Mouse (Mus musculus): ENCODE measurements at regions not wholly inside any gene's neighbourhood (a gene's known extent, or its start where the extent isn't known, plus 50 kb on each side); places are given as distances from the start of the nearest gene placed in this dataset.

DNA sequence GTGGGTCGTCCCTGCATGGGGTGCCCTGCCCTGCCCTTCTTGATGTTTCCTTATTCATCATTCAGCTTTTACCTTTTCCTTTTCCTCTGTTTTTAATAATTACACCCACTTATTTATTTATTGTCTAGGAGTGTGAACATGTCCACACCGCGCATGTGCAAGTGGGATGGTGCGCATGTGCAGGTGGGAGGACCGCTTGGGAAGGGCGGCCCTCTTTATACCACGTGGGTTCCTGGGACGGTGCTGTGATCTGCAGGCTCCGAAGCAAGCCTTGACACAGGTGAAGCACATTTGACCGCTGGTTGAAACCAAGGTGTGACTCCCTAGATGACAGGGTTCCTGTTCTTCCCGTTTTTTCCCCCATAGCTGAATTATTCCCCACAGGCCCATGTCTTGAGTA is 60.0 kb downstream of the Syf2 start:
- DNase-seq (ENCODE audit: low spot score), result no peak

DNA sequence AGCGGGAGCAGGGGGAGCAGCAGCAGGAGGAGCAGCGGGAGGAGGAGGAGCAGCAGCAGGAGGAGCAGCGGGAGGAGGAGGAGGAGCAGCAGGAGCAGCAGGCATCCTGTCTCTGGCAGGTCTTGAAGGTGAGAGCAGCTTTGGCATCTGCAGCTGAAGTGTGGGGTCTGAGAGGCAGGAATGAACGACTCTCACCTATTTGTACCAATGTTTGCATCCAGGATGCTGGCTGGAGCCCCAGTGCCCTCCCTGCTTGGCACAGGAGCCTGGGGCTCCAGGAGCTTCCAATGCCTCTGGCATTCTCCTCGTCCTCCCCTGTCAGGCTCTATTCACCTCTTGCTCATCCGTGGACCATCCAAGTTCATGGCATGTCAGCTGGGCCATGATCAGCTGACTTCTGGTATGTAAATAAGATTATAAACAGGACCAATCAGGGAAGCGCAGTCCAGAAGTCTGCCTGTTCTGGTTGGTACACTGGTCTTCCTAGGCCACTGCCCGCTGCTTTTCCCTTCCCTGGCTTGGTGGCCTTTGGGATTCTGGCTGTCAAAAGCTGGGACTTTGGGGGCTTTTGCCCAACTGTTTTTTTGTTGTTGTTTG is 62.9 kb downstream of the Syf2 start:
- no peak for DNase-seq (ENCODE audit: low spot score)

DNA sequence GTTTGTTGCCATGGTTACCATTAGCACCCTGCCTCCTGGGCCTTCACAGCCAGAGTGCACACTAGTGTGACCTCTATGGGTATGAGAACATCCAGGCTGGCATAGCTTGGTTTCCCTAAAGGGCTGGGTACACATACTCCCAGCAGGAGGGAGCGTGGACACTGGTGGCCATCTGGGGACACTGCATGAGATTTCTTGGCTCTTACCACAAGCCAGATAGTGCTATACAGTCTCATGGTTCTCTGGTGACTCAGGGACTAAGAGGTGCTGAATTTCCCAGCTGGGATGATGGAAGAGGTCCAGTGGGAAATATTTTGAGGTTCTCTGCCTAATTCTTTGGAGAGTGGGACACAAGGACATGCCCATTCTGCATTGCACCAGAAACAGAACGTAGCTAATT is 63.5 kb downstream of the Syf2 start:
- no peak for DNase-seq (ENCODE audit: low spot score)

DNA sequence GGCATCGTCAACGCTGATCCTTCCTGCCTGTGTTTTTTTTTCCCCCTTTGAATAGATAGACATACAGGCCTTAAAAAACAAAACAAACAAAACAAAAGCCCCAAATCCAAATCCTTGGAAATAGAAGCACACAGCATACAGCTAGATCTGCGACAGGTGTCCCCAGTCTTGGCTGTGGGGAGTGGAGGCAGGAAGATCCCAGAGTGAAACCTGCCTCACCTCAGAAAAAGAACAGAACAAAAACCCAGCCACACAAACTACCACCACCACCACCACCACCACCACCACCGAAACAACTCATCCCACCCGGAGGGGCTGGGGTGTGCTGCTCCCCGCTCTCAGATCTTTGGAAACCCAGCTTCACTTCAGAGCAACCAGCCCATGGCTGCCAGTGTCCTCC is 64.0 kb downstream of the Syf2 start:
- DNase-seq (ENCODE audit: low spot score), result no peak

DNA sequence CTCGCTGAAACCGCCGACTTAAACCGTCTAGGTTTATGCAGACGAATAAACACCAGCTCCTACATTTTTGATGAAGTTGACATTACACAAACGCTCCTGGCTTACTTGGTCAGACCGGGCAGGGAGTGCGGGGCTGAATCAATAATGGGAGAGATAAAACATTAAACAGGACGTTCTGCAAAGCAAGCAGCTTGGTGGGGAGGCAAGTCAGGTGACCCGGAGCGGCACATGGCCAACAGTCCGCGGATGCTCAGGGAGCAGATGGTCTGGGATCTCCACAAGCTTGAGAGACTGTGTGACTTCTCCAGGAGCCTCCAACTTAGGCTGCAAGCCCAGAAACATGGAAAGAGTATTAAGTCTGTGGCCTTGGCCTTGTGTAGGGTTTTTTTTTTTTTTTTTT is 64.4 kb downstream of the Syf2 start:
- no peak for DNase-seq (ENCODE audit: low spot score)

DNA sequence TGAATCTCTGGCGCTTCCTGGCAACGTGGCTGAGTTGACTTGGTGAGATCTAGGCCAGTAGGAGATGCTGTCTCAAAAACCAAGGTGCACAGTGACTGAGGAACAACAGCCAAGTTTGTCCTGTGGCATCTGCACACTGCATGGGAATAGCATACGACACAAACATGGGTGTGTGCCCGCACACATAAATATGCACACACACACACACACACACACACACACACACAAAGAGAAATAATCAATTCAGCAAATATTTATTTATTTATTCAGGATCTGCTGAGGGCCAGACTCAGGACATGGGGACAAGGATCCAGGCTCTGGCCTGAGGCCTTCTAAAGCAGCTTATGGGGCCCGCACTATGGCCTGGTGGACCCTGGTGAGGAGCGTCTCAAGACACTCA is 65.4 kb downstream of the Syf2 start:
- no peak for DNase-seq (ENCODE audit: low spot score)

DNA sequence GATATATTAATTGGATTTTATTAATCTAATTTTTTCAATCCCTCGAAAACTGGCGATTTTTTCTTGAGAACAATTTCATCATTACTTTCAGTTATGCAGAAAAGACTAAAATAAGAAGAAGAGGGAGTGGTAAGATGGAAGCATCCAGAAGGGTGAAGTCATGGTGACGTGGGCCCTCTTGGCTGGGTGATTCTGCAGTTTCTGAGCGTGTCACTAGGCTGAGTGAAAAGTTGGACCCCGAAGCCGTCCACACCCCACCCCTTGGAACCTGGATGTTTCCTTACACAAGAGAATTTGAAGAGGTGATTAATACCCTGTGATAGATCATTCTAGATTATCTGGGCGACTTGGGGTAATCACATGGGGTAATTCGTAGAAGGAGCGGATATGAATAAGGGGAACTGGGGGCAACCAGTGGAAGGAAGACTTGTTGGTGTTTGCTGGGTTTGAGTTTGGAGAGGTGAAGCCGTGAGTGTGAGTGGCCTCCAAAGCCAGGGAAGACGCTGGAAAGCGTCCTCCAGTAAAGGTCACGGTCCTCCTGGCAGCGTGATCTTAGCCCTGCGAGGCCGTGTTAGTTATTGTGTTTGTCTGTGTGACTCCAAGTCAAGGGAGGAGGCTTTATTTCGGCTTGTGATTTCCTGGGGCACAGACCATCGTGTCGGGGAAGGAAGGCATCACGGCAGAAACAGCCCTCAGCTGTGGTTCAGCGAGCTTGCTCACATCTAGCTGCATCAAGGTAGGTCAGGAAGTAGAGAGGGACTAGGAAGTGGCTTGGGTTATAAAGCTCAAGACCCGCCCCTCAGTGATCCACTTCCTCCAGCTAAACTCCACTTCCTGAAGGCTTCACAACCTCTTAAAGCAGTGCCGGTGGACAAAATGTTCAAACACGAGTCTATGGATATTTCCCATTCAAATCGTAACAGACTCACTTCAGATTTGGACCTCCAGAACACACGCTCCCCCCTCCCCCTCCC is 67.0 kb downstream of the Syf2 start:
- DNase-seq (ENCODE audit: low spot score), result no peak

DNA sequence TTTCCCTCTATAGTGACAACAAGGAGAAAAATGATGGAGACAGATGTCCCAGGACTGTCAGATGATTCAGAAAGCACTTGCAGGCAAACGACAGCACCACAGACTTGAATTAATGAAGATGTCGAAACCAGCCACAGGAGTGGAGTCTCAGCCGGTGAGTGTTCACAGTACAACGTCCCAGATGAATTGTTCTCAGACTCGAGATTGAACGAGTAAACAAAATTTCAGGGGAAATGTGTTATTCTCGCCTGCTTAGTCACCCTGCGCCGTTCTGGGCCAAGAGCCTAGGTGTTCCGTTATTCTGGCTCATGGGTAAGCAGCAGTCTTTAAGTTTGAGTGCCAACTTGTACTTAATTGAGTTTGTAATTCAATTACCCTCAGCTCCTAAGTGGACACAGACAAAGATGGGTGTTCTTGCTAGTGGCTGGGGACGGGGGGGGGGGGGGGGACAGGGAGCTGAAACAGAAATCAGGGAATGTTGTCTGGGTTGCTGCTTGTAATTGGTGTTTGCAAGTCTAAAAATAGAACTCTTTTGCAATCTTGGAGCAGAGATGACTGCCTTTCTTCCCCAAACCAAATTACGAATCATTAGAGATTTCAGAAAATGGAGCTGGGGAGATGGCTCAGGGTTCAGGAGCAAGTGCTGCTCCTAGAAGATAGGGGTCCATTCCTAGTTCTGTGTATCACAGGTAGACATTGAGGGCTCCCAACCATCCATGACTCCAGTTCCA is 68.4 kb downstream of the Syf2 start:
- DNase-seq (ENCODE audit: low spot score), result no peak

DNA sequence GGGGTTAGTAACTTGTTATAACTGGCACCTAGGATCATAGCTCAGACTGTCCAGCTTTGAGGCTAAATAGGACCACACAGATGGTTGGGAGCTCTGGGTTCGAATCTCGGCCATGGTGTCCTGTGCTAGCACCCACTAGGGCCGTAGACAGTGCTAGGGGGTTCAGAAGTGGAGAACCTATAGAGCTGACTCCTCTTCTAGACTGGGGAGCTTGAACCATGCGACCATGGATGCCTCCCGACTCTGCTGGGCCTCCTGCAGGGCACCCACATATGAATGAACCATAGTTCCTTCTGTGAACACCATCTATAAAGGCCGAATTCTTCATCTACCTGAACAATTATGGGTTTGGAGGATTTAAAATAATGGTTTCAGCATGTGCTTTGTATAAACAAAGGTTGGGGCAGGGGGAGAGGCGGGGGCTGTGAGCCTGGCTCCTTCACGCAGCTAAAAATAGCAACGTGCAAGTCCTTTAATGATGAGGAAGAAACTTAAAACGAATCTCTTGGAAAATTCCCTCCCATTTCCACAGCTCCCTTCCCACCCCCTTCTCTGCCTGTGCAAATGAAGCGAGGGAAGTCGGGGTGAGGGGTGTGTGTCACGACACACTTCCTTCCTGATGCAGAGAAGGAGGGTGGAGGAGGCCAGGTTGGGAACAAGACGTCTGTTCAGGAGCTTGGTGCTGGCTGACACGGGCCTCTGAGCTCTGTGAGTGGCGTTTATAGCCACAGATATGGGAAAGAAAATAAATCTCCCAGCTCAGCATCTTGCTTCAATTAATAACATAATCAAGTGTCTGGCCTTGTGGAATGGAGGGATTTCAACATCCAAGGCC is 71.6 kb downstream of the Syf2 start:
- DNase-seq (ENCODE audit: low spot score), result peak; percentile 19

DNA sequence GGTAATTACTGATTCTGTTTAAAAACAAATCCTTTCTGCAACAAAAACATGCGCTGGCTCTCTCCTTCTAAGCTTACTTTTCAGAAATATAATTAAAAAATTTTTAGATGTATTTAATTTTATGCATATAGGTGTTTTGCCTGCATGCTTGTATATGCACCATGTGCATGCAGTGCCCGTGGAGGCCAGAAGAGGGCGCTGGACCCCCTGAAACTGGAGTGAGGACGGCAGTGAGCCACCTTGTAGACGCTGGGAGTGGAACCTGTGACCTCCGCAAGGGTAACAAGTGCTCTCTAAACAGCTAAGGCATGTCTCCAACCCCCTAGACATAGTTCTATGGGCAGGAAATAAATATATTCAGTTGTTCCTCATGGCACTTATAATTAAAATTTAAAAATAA is 80.7 kb downstream of the Syf2 start:
- no peak for DNase-seq (ENCODE audit: low spot score)

DNA sequence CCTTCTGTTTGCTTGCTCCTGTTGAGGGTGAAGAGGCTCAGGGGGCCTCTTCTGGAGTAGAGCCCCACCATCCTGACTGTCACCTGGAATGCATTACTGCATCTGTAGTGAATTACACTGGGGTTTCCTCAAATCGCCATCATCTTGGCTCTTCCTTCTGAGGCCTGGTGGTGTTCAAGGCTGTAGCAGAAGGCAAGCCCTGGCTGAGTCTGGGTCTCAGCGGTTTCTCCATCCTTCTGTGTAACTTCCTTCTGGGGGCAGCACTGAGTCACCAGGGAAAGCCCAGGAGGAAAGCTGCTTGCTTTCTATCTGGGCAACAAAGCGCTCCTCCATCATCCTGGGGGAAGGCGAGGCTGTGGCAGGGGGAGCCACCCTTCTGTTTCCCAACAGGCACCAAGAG is 82.2 kb downstream of the Syf2 start:
- DNase-seq (ENCODE audit: low spot score), result no peak

DNA sequence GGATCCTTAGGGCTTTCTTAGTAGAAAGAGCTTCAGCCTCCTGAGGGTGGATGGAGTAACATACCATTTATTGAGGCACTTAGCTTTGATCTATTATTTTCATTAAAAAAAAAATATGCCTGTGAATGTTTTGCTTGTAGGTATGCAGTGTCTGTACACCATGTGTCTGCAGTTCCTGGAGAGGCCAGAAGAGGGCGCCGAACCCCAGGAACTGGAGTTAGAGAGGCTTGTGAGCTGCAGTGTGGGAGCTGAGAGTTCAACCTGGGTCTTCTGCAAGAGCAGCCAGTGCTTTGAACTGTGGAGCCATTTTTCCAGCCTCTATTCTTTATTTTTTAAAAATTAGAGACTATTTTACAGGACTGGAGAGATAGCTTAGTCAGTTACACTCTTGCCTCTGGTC is 83.2 kb downstream of the Syf2 start:
- DNase-seq (ENCODE audit: low spot score), result no peak

DNA sequence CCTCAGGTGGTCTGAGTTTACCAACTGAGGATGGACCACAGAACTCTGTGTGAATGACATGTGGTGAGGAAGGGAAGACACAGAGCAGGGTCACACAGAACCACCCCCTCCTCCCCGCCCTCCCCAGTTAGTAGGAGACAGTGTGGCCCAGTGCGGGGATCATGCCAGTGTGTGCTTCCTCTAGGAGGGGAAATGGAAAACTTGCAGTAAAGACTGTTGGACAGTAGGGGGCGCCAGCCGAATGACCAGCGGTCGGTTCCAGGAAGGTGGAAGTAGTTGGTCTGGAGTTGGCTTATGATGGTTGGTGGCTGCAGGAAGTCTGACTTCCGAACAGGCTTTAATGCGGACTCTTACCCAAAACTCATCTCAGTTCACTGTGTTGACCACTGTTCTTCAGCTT is 87.3 kb downstream of the Syf2 start:
- no peak for DNase-seq (ENCODE audit: low spot score)

DNA sequence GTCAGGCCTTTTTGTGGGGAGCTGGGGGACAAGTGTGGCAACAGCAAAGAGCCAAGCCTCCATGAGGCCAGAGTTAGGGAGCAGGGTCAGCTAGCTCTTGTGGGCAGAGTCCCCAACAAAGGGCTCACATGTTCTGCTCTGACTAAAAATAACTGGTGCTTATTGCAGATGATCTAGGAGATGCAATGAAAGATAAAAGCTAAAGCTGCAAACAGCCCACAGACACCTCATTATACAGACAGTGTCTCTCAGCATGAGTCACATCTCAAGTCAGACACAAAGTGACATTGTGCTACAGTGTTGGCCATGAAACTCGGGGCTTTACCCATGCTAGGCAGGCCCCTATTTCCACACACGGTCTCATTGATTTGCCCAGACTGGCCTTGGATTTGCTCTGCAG is 88.4 kb downstream of the Syf2 start:
- no peak for DNase-seq (ENCODE audit: low spot score)

DNA sequence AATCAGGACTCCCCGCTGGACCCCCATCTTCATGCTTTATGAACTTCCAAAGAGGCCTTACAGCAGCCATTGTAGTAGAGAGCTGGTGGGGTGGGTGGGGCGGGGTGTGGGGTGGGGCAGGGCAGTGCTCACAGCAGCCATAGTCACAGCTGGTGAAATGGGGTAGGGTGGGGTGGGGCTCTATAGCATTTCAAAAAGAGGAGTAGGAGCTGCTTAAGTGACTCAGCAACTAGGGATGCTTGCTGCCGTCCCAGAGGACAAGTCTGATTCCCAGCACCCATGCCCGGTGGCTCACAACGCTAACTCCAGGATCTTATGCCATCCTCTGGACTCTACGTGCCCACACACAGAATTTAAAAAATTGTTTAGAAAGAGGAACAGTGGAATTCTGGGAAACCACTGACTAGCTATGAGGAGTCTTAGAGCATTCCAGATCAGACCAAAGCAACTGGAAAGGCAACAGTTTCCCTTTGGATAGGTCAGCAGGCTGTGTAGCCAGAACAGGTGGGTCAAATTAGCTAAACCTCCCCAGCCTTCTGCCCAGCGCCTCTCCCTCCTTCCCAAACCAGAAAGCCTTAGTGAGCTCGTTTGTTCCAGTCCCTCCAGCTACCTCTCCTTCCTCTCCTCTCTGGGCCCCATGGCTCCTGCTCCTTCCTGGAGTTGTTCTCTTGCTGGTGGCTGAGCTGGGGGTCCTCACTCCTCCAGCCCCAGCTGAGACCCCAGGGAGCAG is 89.7 kb downstream of the Syf2 start:
- no peak for DNase-seq (ENCODE audit: low spot score)

DNA sequence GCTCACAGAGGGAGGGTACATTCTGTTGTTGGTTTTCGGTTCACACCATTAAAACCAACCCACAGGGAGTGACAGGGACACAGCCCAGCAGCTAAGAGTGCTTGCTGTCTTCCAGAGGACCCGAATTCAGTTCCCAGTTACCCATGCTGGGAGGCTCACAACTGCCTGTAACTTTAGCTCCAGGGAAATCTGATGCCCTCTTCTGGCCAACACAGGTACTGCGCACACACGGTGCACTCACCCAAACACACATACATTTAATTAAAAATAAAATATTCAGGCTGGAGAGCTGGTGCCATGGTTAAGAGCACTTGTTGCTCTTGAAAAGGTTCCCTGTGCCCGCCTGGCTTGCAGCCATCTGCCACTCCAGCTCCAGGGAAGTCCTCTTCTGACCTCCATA is 92.5 kb downstream of the Syf2 start:
- DNase-seq (ENCODE audit: low spot score), result no peak

DNA sequence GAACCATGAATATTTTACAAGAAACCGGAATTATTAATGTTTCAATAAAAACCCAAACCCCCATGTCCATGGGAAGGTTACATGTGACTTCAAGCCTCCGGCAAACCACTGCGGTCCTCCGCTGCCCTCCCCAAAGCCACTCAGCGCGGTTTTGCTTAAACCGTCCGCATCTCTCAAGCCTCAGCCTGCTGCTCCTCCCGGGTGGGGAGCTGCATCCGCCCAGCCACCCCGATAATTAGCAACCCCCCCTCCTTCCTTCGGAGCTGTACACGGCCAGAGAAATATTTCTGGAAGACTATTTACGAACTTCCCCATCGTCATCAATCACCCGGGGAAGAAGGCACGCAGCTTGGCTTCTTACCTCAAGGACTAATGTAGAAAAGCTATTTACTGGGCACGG is 94.7 kb upstream of the Runx3 start:
- no peak for DNase-seq (ENCODE audit: low spot score)

DNA sequence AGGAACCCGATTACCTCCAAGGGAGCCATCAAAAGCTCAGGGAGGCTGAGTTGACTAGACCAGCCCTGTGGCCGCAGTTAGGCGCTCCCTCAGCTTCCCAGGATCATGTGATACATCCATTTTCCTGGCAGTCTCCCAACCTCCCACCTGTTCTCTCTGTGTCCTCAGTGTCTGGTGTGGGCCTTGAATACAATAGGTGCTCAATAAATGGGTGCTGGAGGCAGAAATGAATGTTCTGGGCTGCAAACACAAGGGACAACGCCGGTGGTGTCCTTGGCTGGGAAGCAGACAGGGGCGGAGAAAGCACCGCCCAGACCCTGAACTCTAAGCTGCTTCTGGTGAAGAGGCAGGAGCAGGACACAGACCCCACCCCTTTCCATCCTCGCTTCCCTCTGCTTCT is 93.3 kb upstream of the Runx3 start:
- DNase-seq (ENCODE audit: low spot score), result no peak

DNA sequence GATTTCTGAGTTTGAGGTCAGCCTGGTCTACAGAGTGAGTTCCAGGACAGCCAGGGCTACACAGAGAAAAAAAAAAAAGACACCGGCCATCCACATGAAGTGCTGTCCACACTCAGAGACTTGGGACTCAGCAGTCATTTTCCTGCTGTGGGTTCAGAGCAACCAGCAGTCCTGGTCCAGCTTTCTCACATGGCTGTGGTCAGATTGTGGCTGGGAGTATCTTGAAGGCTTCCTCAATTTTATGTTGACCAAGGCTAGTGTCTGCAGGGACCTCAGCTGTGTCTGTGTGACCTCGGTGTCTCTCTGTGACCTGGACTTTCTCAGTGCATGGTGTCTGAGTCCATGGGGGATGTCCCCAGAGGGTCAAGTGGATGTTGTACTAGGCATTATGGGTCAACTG is 90.7 kb upstream of the Runx3 start:
- no peak for DNase-seq (ENCODE audit: low spot score)

DNA sequence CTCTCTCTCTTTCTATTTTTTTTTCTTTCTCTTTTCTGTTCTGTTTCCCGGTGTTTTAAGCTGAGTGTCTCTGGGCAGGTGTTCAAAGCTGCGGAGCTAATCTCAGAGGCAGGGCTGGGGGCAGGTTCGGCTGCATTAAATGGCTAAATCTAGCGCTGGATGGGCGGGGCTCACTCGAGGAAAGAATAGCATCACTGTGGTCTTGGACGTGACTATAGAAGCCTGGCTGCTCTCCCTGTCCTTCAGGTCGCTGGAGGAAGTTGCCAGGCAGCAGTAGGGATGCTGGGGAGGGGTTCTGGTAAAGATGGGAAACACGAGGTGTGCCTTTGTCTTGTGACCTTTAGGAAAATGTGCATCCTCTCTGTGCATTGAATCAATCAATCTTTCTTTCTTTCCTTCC is 88.0 kb upstream of the Runx3 start:
- DNase-seq (ENCODE audit: low spot score), result no peak

DNA sequence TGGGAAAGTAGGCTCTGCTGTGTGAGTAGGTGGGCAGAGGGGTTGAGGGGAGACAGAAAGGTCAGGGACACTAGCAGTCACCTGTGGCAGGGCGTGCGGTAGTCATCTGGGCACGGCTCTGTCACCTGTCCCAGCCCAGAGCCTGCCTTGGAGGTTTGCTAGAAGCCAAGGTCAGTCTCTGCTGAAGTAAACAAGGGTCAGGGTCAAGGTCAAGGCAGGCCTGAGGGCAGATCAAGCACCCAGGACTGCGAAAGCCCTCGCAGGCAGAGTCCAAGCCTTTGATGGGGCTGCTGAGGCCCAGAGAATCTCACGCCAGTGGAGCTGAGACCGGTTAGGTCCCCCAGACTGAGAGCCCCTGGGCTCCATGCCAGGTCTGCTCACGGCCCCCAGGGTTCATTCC is 87.2 kb upstream of the Runx3 start:
- DNase-seq (ENCODE audit: low spot score), result no peak

DNA sequence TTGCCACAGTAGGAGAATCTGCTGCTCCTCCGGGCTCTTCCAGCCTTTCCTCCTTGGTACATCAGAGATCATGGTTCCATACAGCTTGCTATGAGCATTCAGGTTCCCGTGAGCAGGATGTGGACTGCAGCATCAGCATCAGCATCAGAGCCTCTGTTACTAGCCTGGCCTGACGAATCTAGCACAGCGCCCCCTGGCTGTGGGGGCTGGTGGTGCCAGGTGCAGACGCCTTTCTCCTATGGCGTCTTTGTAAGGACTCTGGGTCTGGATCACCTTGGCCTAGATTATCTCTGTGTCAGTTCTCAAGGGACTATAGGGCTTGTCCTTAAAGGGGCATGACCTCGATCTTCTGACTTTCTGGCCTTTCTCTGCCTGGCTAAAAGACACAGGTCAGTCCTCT is 86.0 kb upstream of the Runx3 start:
- DNase-seq (ENCODE audit: low spot score), result no peak

All from left cerebral cortex, adult 11 months (tissue).